Mouse (Mus musculus) cerebellum, adult 9-10 months (tissue): ENCODE measurements at regions not wholly inside any gene's neighbourhood (a gene's known extent, or its start where the extent isn't known, plus 50 kb on each side); places are given as distances from the start of the nearest gene placed in this dataset.

Source experiments
- DNase-seq: peaks from one replicate; pipeline ENCODE4 v3.0.0; 2022

DNA sequence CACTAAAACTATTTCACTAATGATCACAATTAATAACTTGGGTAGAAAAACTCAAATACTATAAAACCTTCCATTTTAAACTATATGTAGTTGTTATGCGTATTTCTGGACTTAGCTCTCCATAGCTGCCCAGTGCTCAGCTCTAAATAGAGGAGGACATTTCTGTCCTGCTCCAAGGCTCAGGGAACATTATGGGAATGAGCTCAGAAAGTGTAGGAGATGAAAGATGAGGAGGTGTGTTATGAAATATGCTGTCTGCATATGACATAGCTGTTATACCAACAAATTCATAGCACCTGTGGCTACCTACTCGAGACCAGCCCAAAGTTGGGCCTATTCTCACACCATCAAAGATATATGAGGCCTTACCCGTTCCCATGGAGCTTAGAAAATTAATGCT is 106.3 kb downstream of the Aldh8a1 start:
- DNase-seq: no peak

DNA sequence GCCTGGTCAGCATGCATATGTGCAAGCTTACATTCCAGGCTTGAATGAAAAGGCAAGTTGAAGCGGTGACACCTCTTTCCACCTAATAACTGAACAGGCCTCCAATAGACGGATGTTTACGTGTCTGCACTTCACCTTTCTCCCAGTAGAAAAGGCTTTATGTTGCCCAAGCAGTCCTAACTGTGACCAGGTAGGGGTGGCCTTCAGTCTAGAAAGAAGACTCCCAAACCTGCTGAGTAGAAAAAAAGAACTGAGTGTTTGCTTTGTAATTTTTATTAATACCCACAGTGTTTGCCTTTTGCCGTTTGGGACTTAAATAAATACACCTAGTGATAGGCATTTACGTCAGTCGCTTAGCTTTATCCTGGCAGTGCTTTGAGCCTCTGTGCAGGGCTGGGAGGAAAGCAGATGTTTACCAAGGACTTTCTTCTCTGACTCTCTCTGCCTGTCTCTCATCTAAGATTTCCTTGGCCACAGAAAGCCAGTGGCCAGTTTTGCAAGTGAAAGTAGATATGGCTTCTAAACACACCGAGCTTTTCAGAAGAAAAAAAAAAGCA is 104.5 kb upstream of the 1700020N01Rik start:
- no peak for DNase-seq

DNA sequence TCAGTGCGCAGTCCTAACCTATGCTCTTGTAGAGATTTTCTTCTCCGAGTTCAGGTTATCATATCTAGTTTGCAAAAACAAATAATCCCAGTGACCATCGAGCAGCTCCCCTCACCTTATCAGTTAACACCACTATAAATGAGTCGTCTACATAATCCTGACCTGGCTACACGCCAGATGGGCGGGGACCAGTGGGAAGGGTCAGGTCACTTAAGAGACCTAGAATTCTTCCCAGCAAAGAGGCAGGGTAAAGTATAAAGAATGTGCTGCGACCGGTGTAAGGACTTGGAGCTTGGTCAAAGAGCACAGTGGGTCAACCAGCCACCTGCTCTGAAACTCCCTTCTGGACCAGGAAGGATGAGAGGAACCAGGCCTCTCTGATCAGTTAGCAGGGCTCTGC is 102.0 kb upstream of the 1700020N01Rik start:
- DNase-seq: no peak

DNA sequence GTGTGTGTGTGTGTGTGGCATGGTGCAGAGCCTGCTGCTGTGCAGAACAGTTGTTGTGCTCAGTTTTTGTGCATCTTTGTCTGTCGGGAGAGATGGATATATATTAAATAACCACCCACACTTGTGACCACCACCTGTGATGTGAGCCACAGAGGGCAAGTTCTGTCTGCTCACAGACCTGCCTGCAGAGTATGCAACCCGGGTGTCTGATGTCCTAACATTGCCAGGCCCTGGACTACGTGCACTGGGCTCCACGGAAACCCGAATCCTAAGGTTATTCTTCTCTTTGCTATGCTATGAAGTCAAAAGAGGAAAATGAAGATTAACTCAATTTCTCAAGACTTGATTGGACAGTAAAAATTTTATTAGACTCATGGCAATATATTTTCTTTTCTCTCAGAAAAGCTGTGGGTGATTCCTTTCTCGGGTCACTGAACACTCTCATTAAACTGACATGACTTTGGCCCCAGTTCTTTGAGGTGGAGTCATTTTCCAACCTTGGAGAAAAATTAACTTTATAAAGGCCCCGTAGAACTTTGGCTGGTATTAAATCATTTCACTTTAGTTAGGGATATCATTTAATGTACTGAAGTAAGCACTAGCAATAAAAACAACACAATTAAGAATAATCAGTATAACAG is 100.6 kb upstream of the 1700020N01Rik start:
- no peak for DNase-seq

DNA sequence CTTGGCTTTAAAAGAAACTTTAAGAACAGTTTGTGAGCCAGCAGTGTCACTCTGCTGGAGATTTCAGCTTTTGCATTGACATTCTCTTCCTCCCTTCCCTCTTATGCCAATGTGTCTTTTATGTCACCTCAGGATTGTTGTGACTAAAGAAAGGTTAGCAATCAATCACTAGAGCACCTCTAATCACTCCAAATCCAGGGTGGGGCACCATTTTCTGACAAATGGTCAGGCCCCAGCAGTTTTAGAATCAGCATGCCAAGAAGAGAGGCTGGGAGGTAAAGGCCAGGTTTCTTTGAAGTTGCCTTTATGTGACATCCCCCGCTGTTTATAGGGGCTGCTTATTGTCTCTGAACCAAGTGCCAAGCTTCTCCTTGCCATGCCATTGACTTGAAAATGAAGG is 98.4 kb upstream of the 1700020N01Rik start:
- no peak for DNase-seq

DNA sequence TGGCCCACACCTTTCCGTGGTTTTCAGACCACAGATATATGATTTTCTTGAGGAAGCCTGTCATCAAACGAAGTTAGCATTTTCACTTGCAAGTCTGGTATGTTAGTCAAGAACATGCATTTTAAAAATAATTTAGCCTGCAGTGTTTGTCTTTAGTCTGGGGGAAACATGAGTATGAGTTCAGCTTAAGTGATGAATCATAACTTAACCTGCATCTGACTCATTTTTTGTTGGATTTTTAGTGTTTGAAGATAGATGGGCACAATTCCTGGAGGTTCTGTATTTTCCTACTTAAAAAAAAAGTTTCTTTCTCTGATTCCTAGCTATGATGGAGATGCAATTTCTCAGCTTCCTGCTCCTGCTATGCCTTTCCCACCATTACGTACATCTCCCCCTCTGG is 95.8 kb upstream of the 1700020N01Rik start:
- DNase-seq: no peak

DNA sequence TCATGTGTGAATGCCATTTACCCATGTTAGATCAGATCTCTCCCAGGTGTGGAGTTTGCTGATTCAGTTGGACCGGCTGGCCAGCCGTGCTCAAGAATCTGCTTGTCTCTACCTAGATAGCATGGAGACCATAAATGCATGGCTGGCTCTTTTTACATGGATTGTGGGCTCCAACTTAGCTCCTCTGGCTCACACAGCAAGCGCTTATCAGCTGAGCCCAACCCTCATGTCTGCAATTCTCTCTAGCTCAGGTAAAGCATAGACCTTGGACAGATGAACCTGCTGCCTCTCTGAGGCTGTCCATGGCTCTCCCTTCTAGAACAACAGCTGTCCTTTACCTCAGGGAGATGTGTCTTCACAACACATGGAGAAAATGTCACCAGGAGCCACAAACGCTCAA is 94.8 kb upstream of the 1700020N01Rik start:
- DNase-seq: no peak

DNA sequence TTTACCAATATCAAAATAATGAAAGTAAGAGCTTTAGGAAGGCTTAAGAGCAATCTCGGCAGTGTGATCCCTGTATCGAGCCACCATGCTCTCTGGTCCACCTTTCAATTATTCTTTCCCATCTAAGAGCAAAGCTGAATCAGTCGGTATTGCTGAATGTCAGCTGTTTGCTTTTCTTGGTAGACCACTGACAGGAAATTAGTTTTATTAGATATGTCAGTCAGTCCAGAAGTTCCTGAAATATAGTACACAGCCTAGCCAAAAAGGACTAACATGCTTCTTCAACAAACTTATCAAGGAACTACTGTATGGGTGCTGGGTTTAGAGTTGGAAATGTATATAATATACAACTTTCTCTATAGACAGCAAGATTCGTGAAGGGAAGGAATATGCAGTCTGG is 91.3 kb upstream of the 1700020N01Rik start:
- DNase-seq: no peak

DNA sequence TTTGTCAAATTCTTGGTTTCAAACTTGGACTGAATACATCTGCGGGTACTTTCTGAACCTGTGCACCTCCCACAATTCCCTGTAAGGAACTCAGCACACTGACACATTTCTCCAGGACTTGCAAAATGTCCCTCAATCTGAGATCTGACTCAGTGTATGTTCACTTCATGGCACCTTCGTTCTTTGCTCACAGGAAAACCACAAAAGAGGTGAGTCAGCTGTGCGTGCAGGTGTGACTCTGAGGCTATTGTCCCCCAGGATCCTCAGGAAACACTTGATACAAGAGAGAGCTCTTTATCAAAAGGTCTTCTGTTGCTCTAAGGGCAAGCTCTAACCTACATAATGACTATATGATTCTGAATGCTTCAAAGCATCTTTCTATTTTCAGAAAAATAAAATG is 88.5 kb upstream of the 1700020N01Rik start:
- DNase-seq: no peak

DNA sequence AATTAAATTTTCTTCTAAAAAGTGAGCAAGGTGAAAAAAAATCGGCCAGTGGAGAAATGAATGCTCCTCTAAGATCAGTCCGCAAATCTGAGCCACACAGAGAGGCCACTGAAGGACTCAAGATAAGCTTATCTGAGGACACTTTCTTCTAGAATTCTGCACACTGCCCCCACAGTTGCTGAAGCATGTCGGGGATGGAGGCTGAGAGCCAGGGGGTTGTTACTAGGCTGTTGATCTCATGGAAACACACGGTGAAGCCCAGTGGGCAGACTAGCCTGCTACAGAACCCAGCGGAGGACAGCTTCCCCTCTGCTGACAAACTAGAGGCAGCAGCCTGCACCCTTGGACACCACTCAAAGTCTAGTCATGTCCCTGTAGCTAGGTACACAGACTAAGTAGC is 81.6 kb upstream of the 1700020N01Rik start:
- no peak for DNase-seq

DNA sequence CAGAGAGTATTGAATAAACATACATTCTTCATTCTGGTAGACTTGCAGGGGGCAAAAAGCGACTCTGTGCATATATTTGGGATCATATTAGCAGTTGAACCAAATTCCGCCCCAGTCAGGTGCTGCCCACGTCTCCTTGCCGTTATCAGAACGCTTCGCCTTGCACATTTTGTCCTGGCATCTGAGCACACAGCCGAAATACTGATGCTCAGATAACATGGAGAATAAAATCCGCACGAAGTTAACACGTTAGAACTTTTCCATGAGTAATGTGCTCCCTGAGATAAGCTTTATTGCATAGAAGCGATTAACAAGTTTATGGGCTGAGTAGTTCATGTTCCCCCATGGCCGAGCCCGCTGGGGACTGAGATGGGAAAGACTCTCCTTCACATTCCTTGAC is 80.5 kb upstream of the 1700020N01Rik start:
- no peak for DNase-seq

DNA sequence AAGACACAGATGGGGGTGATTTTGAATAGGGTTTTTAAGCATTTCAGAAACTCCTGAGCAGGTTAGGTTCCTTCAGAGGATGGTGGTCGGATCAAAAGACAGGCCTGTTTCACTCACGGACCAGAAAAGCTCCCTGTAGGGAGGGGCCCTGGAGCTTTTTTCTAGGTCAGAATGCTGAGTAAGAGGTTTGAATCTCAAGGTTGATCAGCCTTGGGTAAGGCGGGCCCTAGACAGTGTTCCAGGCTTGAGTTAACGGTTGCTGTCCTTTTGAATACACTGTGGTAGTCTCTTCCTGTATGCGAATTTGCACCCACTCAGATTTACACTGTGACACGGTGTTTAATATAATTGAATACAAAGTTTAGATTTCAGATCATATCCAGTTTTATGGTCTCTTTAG is 75.2 kb upstream of the 1700020N01Rik start:
- no peak for DNase-seq

DNA sequence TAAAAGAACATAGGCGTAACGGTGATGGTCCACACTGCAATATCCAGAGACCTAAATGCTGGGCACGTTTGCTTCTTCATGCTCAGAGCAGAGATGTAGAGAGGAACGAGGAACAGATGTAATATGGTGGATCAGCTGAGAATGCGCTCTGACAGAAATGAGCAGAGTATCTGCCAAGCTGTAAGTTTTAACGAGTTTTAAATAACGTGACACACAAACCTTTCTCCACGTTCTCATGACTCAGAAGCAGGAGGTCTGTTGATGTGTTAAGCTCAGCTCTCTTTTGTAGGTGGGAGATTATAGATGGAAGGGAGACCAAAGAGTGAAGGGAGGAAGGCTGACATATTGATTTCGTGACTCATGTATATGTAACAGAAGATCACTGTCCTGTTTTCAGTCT is 72.1 kb upstream of the 1700020N01Rik start:
- no peak for DNase-seq

DNA sequence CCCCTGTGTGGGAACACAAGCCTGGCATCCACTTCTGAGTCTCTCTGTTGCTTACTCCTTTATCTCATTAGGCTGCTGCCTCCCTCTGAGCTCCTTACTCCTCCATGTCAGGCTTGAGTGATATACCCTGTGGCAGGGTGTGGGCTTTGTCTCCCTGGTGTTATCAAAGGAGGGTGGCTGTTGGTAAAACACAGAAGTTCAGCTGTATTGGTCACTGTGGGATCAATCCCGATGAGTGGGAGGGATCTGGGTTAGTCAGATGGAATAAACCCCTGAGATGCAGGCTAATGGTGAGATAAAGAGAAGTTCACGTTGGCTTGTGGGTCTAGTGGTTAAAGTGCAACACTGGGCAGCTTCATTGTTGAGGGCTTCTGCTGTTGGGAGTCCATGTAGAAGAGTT is 67.4 kb upstream of the 1700020N01Rik start:
- DNase-seq: no peak

DNA sequence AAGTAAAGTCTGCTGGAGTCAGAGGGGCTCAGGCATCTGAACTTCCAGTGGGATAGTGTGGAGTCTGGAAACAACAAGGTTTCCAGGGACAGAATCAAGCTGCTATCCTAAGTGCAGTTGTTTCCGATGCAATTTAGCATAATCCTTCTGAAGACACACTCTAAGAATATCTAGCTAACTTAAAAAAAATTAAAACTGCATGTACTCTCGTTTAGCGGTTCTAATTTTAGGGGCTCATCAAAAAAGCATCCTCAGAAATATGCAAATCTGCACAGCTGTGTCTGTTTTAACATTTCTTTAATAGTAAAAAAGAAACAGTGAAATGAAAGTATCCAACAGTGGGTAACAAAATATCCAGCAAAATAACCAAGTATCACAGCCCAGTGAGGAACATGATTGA is 64.5 kb upstream of the 1700020N01Rik start:
- no peak for DNase-seq

DNA sequence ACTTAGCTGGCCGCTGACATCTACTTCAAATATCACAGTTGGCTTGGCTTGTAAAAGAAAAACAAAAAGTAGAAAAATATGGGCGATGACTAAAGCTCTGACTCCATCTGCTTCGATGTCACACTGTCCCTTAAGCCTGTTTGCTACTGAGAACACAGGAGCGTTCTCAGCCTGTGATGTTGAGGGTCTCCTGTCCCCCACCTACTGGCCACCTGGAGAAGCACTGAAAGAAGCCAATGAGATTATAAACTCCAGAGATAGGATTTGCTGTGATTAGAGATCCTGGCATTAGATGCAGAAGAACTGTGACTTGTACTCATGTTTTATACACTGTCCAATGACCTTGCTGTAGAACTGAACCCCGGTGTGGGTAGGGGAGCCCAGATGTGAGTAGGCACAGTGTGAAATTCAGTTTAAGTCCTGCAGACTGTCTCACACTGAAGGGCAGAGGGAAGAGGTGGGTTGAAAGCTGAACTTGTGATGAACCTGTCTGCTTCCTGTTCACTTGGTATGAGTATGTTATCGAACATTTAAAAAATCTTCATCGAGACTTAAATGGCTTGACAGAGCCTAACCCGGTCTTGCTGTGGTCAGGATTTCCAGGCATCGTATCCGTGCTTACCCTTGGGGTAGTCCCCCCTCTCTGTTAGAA is 63.7 kb upstream of the 1700020N01Rik start:
- DNase-seq: no peak

DNA sequence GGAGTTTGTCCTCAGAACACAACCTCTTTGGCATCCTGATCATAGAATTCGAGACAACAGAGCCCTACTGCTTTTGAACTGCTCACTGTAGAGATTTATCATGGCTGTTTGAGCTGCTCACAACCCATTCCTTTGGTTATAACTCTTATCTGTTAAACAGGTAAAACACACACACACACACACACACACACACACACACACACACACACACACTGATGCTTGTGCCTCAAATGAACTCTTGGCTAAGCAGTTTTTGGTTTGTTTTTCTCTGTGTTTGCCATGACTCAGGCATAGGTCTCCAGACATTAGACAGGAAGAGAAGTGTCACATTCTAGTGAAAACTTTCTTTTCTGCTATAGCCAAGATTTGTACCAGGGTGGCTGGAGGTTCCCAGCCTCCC is 60.8 kb upstream of the 1700020N01Rik start:
- no peak for DNase-seq

DNA sequence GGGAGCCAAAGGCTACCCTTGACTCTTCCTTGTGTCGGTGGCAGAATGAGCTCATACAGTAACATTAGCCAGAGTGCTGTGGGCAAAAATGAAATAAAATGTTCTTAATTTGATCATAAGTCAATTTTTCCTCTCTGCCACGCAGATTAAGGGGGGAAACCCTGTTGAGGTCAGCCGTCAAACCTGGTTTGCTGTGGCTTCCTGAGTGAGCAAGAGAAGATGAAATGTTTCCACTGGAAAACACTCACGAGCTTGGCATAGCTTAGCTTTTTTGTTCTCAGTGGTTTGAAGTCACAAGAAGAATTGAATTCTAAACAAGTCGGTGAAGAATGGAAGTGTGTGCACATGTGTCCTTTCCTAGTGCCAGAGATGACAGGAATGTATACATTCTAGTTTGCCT is 57.3 kb upstream of the 1700020N01Rik start:
- DNase-seq: no peak

DNA sequence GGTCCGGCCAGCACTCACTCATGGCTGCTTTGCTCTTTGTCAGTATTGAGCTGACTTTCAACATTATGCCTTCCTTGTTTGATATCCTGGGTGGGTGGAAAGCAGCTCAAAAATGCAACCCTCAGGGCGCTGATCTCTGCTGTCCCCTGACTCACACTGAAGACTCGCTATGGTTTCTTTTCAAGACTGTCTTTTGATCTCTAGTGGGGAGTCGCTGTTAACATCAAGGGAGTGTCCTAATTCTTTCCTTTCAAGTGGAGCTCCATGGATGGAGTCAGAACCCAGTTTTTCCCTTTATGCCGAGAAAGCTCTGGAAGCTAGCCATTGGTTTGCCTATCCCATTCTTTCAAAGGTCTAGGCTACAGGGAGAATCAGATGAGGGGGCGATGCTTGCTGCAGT is 54.5 kb upstream of the 1700020N01Rik start:
- no peak for DNase-seq
